Mouse (Mus musculus) liver, postnatal 0 days (tissue): Measurements from ENCODE around the gene Nudt3.

Experiments used
- CTCF ChIP-seq: sonication (generic); IDR thresholded peaks from 2 replicates; pipeline ENCODE4 v1.5.1; 2016; ENCODE audit warnings: antibody characterized with exemption, low read depth
- EP300 ChIP-seq: IDR thresholded peaks from 2 replicates; pipeline ENCODE4 v1.6.1; 2016; ENCODE audit warnings: antibody characterized with exemption, low read depth, mild to moderate bottlenecking

GRCm38 (mm10) chr17:27610679-27611518 is 12.4 kb downstream of the Nudt3 start:
- TF ChIP-seq CTCF: no peak
- no peak for TF ChIP-seq EP300
